Mouse (Mus musculus): ENCODE results near the gene Fbxo34. TPM values are rescaled to one million over a fixed set of nuclear protein-coding genes. Genes with fewer than 3 reads are reported as not detected.
"Not testable (repeated sequence)": the region's sequence is repeated elsewhere in the genome, so short reads cannot be mapped to it uniquely, and the experiment has no call there.

Gene Fbxo34
- polyA plus RNA-seq, 1 experiment from 2014 or later, result 38.7 TPM

GRCm38 (mm10) chr14:47553380-47553779 is 103.2 kb downstream of the Fbxo34 start:
- Histone ChIP-seq H3K27ac (ENCODE audit: low read depth, low read length) (no peak overlapping the region), H3K9me3 (ENCODE audit: control insufficient read depth, low read length) (no peaks in the 10 kb centered on the region), H3K4me1 (ENCODE audit: control insufficient read depth, insufficient read depth, low read length) (no peaks in the 10 kb centered on the region), H3K4me2 (ENCODE audit: low read depth, low read length) (no peak overlapping the region), H3K27me3 (ENCODE audit: control insufficient read depth, insufficient read depth, low read length) (no peaks in the 10 kb centered on the region), H3K9ac (replicated peaks; ENCODE audit: low read depth, low read length) (no peak overlapping the region), H3K36me3 (ENCODE audit: control insufficient read depth, insufficient read depth, low read length) (peaks cover 19% of the 10 kb centered on the region), H3K4me3 (ENCODE audit: low read depth, low read length) (no peak overlapping the region)
- WGBS, result 92% methylated on average over 2 of the region's 2 CpGs
- no peak for ATAC-seq (ENCODE audit: low read depth)

GRCm38 (mm10) chr14:47554236-47554635 is 104.0 kb downstream of the Fbxo34 start:
- Histone ChIP-seq H3K27ac (ENCODE audit: low read depth, low read length) (no peak overlapping the region), H3K9ac (replicated peaks; ENCODE audit: low read depth, low read length) (no peak overlapping the region), H3K4me3 (ENCODE audit: low read depth, low read length) (no peak overlapping the region), H3K9me3 (ENCODE audit: control insufficient read depth, low read length) (no peaks in the 10 kb centered on the region), H3K4me2 (ENCODE audit: low read depth, low read length) (no peak overlapping the region), H3K36me3 (ENCODE audit: control insufficient read depth, insufficient read depth, low read length) (peaks cover 14% of the 10 kb centered on the region; the same call in 1 of the 2 replicates), H3K4me1 (ENCODE audit: control insufficient read depth, insufficient read depth, low read length) (no peaks in the 10 kb centered on the region), H3K27me3 (ENCODE audit: control insufficient read depth, insufficient read depth, low read length) (no peaks in the 10 kb centered on the region)
- ATAC-seq (ENCODE audit: low read depth), result no peak
- WGBS, result 96% methylated on average over 4 of the region's 4 CpGs

- H3K27ac ChIP-seq (ENCODE audit: low read depth, low read length), result no peak overlapping the region
- peaks cover 14% of the 10 kb centered on the region; the same call in 1 of the 2 replicates for H3K36me3 ChIP-seq (ENCODE audit: control insufficient read depth, insufficient read depth, low read length)
- H3K4me1 ChIP-seq (ENCODE audit: control insufficient read depth, insufficient read depth, low read length), result no peaks in the 10 kb centered on the region
- no peak overlapping the region for H3K4me3 ChIP-seq (ENCODE audit: low read depth, low read length)
- no peak overlapping the region for H3K4me2 ChIP-seq (ENCODE audit: low read depth, low read length)
- 95% methylated on average over 5 of the region's 5 CpGs for WGBS
- H3K9ac ChIP-seq (replicated peaks; ENCODE audit: low read depth, low read length), result no peak overlapping the region
- no peaks in the 10 kb centered on the region for H3K9me3 ChIP-seq (ENCODE audit: control insufficient read depth, low read length)
- H3K27me3 ChIP-seq (ENCODE audit: control insufficient read depth, insufficient read depth, low read length), result no peaks in the 10 kb centered on the region
- ATAC-seq (ENCODE audit: low read depth), result no peak
These were observed 105.0 kb downstream of the Fbxo34 start for GRCm38 (mm10) chr14:47555225-47555624.

- Histone ChIP-seq H3K9ac (replicated peaks; ENCODE audit: low read depth, low read length) (no peak overlapping the region), H3K27ac (ENCODE audit: low read depth, low read length) (no peak overlapping the region), H3K4me2 (ENCODE audit: low read depth, low read length) (no peak overlapping the region), H3K9me3 (ENCODE audit: control insufficient read depth, low read length) (no peaks in the 10 kb centered on the region), H3K36me3 (ENCODE audit: control insufficient read depth, insufficient read depth, low read length) (0 out of 2 replicates have a peak, but pooled peaks cover 5% of the 10 kb centered on the region), H3K4me3 (ENCODE audit: low read depth, low read length) (no peak overlapping the region), H3K4me1 (ENCODE audit: control insufficient read depth, insufficient read depth, low read length) (no peaks in the 10 kb centered on the region), H3K27me3 (ENCODE audit: control insufficient read depth, insufficient read depth, low read length) (no peaks in the 10 kb centered on the region)
- 91% methylated on average over 2 of the region's 2 CpGs for WGBS
- ATAC-seq (ENCODE audit: low read depth), result no peak
These were observed 110.5 kb downstream of the Fbxo34 start for GRCm38 (mm10) chr14:47560714-47561113.

- no peaks in the 10 kb centered on the region for H3K9me3 ChIP-seq (ENCODE audit: control insufficient read depth, low read length)
- no peak overlapping the region for H3K4me3 ChIP-seq (ENCODE audit: low read depth, low read length)
- H3K27ac ChIP-seq (ENCODE audit: low read depth, low read length), result no peak overlapping the region
- H3K9ac ChIP-seq (replicated peaks; ENCODE audit: low read depth, low read length), result no peak overlapping the region
- H3K4me1 ChIP-seq (ENCODE audit: control insufficient read depth, insufficient read depth, low read length), result peaks cover 6% of the 10 kb centered on the region; the same call in 1 of the 2 replicates
- 0 out of 2 replicates have a peak, but pooled peaks cover 5% of the 10 kb centered on the region for H3K36me3 ChIP-seq (ENCODE audit: control insufficient read depth, insufficient read depth, low read length)
- no peak for ATAC-seq (ENCODE audit: low read depth)
- no peaks in the 10 kb centered on the region for H3K27me3 ChIP-seq (ENCODE audit: control insufficient read depth, insufficient read depth, low read length)
- no peak overlapping the region for H3K4me2 ChIP-seq (ENCODE audit: low read depth, low read length)
- WGBS, result 94% methylated on average over 1 of the region's 1 CpGs
These were observed 112.3 kb downstream of the Fbxo34 start for GRCm38 (mm10) chr14:47562530-47562929.

- H3K27me3 ChIP-seq (ENCODE audit: control insufficient read depth, insufficient read depth, low read length), result no peaks in the 10 kb centered on the region
- 0 out of 2 replicates have a peak, but pooled peaks cover 5% of the 10 kb centered on the region for H3K36me3 ChIP-seq (ENCODE audit: control insufficient read depth, insufficient read depth, low read length)
- no peak for ATAC-seq (ENCODE audit: low read depth)
- H3K9me3 ChIP-seq (ENCODE audit: control insufficient read depth, low read length), result no peaks in the 10 kb centered on the region
- no peak overlapping the region for H3K4me3 ChIP-seq (ENCODE audit: low read depth, low read length)
- no peak overlapping the region for H3K9ac ChIP-seq (replicated peaks; ENCODE audit: low read depth, low read length)
- no peak overlapping the region for H3K4me2 ChIP-seq (ENCODE audit: low read depth, low read length)
- no peak overlapping the region for H3K27ac ChIP-seq (ENCODE audit: low read depth, low read length)
- peaks cover 10% of the 10 kb centered on the region; the same call in 1 of the 2 replicates for H3K4me1 ChIP-seq (ENCODE audit: control insufficient read depth, insufficient read depth, low read length)
- WGBS, result 91% methylated on average over 4 of the region's 4 CpGs
These were observed 112.9 kb downstream of the Fbxo34 start for GRCm38 (mm10) chr14:47563106-47563505.

- H3K27me3 ChIP-seq (ENCODE audit: control insufficient read depth, insufficient read depth, low read length), result no peaks in the 10 kb centered on the region
- peak overlapping the region; percentile 34 for H3K27ac ChIP-seq (ENCODE audit: low read depth, low read length)
- ATAC-seq (ENCODE audit: low read depth), result peak; percentile 99
- peak overlapping the region; percentile 90 for H3K4me3 ChIP-seq (ENCODE audit: low read depth, low read length)
- no peaks in the 10 kb centered on the region for H3K36me3 ChIP-seq (ENCODE audit: control insufficient read depth, insufficient read depth, low read length)
- H3K4me2 ChIP-seq (ENCODE audit: low read depth, low read length), result peak overlapping the region; percentile 85
- H3K9me3 ChIP-seq (ENCODE audit: control insufficient read depth, low read length), result no peaks in the 10 kb centered on the region
- peak overlapping the region; percentile 80 for H3K9ac ChIP-seq (replicated peaks; ENCODE audit: low read depth, low read length)
- WGBS, result under 1% methylated on average over 46 of the region's 46 CpGs
- H3K4me1 ChIP-seq (ENCODE audit: control insufficient read depth, insufficient read depth, low read length), result peaks cover 10% of the 10 kb centered on the region; the same call in 1 of the 2 replicates
These were observed 117.9 kb downstream of the Fbxo34 start for GRCm38 (mm10) chr14:47567962-47568652.

GRCm38 (mm10) chr14:47570549-47570948 is 120.3 kb downstream of the Fbxo34 start, which contains the start of gene Atg14:
Gene Atg14, minus strand, starts transcription at chr14:47570649.
- 96% methylated on average over 11 of the region's 11 CpGs for WGBS
- not testable (repeated sequence) for H3K4me3 ChIP-seq (ENCODE audit: low read depth, low read length); H3K36me3 ChIP-seq (ENCODE audit: control insufficient read depth, insufficient read depth, low read length); H3K9ac ChIP-seq (replicated peaks; ENCODE audit: low read depth, low read length); H3K4me1 ChIP-seq (ENCODE audit: control insufficient read depth, insufficient read depth, low read length); H3K27me3 ChIP-seq (ENCODE audit: control insufficient read depth, insufficient read depth, low read length); H3K4me2 ChIP-seq (ENCODE audit: low read depth, low read length); H3K9me3 ChIP-seq (ENCODE audit: control insufficient read depth, low read length); H3K27ac ChIP-seq (ENCODE audit: low read depth, low read length); ATAC-seq (ENCODE audit: low read depth)

- Histone ChIP-seq H3K27ac (ENCODE audit: low read depth, low read length) (no peak overlapping the region), H3K9me3 (ENCODE audit: control insufficient read depth, low read length) (no peaks in the 10 kb centered on the region), H3K4me2 (ENCODE audit: low read depth, low read length) (no peak overlapping the region), H3K36me3 (ENCODE audit: control insufficient read depth, insufficient read depth, low read length) (no peaks in the 10 kb centered on the region), H3K9ac (replicated peaks; ENCODE audit: low read depth, low read length) (no peak overlapping the region), H3K4me1 (ENCODE audit: control insufficient read depth, insufficient read depth, low read length) (peaks cover 2% of the 10 kb centered on the region; the same call in 1 of the 2 replicates), H3K4me3 (ENCODE audit: low read depth, low read length) (no peak overlapping the region), H3K27me3 (ENCODE audit: control insufficient read depth, insufficient read depth, low read length) (no peaks in the 10 kb centered on the region)
- 82% methylated on average over 4 of the region's 4 CpGs for WGBS
- ATAC-seq (ENCODE audit: low read depth), result no peak
These were observed 122.5 kb downstream of the Fbxo34 start for GRCm38 (mm10) chr14:47572707-47573106.
